Mouse (Mus musculus) olfactory bulb, adult 2 months (tissue): Measurements from ENCODE around the gene Prss46. TPM values are rescaled to one million over a fixed set of nuclear protein-coding genes. Genes with fewer than 3 reads are reported as not detected.

Experiments used
- H3K27ac ChIP-seq: fragments of 200-500 bp; 2 replicates; pipeline ENCODE4 v1.5.1; 2012; ENCODE audit warnings: low read depth, low read length; ENCODE audit not compliant: insufficient read depth
- H3K4me1 ChIP-seq: fragments of 200-500 bp; 2 replicates; pipeline ENCODE4 v1.6.1; 2012; ENCODE audit warnings: low read length; ENCODE audit not compliant: control insufficient read depth, insufficient read depth
- H3K4me3 ChIP-seq: fragments of 200-500 bp; 2 replicates; pipeline ENCODE4 v1.5.1; 2012; ENCODE audit warnings: mild to moderate bottlenecking, low read depth, low read length, moderate library complexity; ENCODE audit not compliant: insufficient read depth
- CTCF ChIP-seq: fragments of 200-500 bp; IDR thresholded peaks from 2 replicates; pipeline ENCODE4 v1.5.1; 2012; ENCODE audit warnings: low read depth, mild to moderate bottlenecking, low read length, moderate library complexity; ENCODE audit not compliant: insufficient read depth
- POLR2A ChIP-seq: fragments of 200-500 bp; IDR thresholded peaks from 2 replicates; pipeline ENCODE4 v1.6.1; 2012; ENCODE audit warnings: mild to moderate bottlenecking, low read depth, low read length, moderate library complexity; ENCODE audit not compliant: insufficient read depth
- WGBS: fragments of 180-500 bp; shearing (Covaris S2); methylation state at CpG from one replicate; pipeline ENCODE4 v1.1.7; 2018; 5-methylcytosine and 5-hydroxymethylcytosine counted together
- polyA plus RNA-seq: library from polyadenylated mRNA; stranded (reverse); fragments of >200 nt; gene quantifications from 2 replicates; pipeline ENCODE4 v1.2.4, GENCODE M21; 2012; ENCODE audit warnings: low replicate concordance; ENCODE audit not compliant: missing spikeins, insufficient read depth, insufficient read length

Gene Prss46
- polyA plus RNA-seq, 1 experiment: not detected

GRCm38 (mm10) chr9:110890026-110890783 is 45.9 kb downstream of the Prss46 start:
- Histone ChIP-seq H3K4me1 (0 out of 2 replicates have a peak, but pooled peaks cover 3% of the 10 kb centered on the region), H3K4me3 (no peak overlapping the region), H3K27ac (no peak overlapping the region)
- TF ChIP-seq POLR2A: no peak
- TF ChIP-seq CTCF: no peak
- WGBS: 22% methylated on average over 20 of the region's 21 CpGs

GRCm38 (mm10) chr9:110891077-110891828 is 46.9 kb downstream of the Prss46 start:
- TF ChIP-seq POLR2A (no peak), CTCF (no peak)

GRCm38 (mm10) chr9:110892552-110892951 is 48.2 kb downstream of the Prss46 start:
- H3K27ac ChIP-seq: no peak overlapping the region
- no peak overlapping the region for H3K4me3 ChIP-seq
- TF ChIP-seq CTCF: no peak
- TF ChIP-seq POLR2A: no peak
- peaks cover 10% of the 10 kb centered on the region for H3K4me1 ChIP-seq
- WGBS: 92% methylated on average over 3 of the region's 3 CpGs

More at GRCm38 (mm10) chr9:110891077-110891828, 46.9 kb downstream of the Prss46 start:
- WGBS: 86% methylated on average over 12 of the region's 12 CpGs
- Histone ChIP-seq H3K27ac (no peak overlapping the region), H3K4me3 (no peak overlapping the region), H3K4me1 (peaks cover 7% of the 10 kb centered on the region)

DNA sequence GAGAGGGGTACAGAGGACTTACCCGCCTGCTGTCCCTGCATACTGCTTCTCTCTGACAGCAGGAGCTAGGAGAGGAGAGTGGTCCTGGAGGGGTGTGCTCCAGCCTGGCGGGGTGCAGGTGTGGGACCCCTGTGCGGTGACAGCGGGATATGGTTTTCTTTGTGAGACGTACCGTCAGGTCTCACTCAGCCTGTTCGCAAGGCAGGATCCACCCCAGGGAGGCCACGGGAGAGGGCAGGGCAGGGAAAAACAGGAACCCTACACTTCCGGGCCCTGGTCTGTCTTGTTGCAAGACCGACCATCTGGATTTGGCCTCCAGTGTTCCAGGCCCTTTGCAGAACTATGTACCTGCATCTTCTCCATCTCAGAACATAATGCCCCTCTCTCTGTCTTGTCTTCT is 49.1 kb downstream of the Prss46 start:
- Histone ChIP-seq H3K4me3 (no peak overlapping the region), H3K4me1 (peaks cover 7% of the 10 kb centered on the region), H3K27ac (no peak overlapping the region)
- WGBS: 93% methylated on average over 10 of the region's 10 CpGs
- TF ChIP-seq CTCF (no peak), POLR2A (no peak)

DNA sequence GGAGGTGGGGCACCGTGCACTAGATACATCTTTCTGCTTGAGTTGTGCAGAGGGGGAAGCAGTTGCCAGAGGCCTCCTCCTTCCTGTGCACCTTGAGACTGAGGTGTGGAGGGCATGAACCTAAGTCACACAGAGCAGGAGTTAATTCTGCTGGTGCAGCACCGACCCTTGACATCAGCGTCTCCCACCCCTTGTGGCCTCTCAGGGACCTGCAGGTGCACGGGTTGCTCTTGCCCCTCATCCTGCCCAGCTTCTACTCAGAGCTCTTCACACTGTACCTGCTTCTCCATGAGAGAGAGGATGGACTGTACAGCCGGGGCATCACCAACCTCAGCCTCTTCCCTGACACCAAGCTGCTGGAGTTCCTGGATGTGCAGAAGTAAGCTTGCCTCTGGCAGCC is 51.2 kb downstream of the Prss46 start:
- TF ChIP-seq CTCF (no peak), POLR2A (no peak)
- Histone ChIP-seq H3K27ac (no peak overlapping the region), H3K4me1 (peaks cover 7% of the 10 kb centered on the region), H3K4me3 (no peak overlapping the region)
- 61% methylated on average over 5 of the region's 5 CpGs for WGBS

DNA sequence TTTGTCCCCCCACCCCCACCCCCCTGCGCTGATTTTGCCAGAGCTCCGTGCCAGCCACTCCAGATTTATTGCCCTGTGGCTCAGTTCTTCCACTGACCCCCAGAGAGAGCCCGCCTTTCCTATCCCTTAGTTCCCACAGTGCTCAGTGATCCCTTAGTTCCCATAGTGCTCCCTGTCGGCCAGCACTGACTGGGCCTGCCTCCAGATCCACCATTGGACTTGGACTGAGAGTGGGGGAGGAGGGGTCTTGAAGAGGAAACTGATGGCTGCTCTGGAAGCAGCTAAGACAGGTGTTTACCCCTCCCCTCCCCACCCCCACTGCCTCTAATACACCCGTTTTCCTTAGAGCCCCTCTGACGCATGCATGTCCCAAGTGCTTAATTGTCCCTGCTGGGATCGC is 51.7 kb downstream of the Prss46 start:
- WGBS: 35% methylated on average over 7 of the region's 7 CpGs
- peaks cover 7% of the 10 kb centered on the region for H3K4me1 ChIP-seq
- no peak overlapping the region for H3K4me3 ChIP-seq
- no peak overlapping the region for H3K27ac ChIP-seq
- TF ChIP-seq POLR2A (no peak), CTCF (no peak)

- Histone ChIP-seq H3K4me3 (no peak overlapping the region), H3K4me1 (peaks cover 7% of the 10 kb centered on the region), H3K27ac (no peak overlapping the region)
- WGBS: 26% methylated on average over 6 of the region's 6 CpGs
- TF ChIP-seq POLR2A: no peak
- TF ChIP-seq CTCF: no peak
These were observed 52.3 kb downstream of the Prss46 start for GRCm38 (mm10) chr9:110896595-110896994.

DNA sequence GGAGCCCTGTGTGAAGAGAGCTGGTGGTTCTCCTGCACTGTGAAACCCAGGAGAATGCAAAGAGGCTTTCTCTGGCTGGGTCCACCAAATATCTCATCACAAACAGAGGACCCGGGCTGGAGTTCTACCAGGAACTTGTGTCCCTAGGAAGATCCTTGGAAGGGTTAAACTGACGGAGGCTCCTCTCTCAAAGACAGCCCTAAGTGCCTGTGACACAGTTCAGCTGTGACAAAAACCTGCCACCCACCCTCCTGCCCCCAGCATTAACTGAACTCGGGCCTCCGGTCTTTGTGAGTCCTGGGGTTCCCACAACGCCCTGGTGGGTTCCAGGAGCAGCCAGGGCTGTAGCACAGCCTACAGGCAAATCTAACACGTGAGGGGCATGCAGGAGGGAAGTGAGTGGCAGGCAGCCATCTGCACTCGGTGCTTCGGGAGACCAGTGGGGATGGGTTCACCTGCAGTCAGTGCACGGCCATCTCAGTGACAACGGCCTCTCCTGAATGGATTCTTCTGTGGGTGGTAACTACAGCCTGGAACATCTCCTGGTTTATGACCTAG is 55.2 kb downstream of the Prss46 start:
- no peak overlapping the region for H3K4me3 ChIP-seq
- TF ChIP-seq POLR2A (no peak), CTCF (no peak)
- 67% methylated on average over 10 of the region's 10 CpGs for WGBS

DNA sequence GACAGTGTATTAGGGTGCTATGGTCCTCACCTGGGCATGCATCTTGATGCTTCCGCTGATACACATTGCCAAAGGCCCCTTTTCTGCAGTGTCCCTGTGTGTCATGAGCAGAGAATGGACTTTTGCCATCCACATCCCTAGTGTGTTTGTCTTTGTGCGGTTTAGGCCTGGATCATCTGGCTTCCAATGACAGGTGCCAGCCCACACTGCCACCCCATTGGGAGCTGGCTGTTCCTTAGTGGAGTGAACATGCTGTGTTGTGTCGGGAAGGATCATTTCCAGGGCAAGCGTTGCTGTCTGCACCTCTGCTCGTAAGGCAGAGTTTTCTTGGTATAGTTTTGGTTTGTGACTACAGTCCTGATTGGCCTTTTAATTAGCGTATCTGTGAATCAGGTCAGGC is 56.9 kb downstream of the Prss46 start:
- Histone ChIP-seq H3K27ac (no peak overlapping the region), H3K4me3 (no peak overlapping the region), H3K4me1 (peaks cover 4% of the 10 kb centered on the region)
- 85% methylated on average over 6 of the region's 6 CpGs for WGBS
- no peak for TF ChIP-seq CTCF
- TF ChIP-seq POLR2A: no peak

More for the DNA sequence above, 55.2 kb downstream of the Prss46 start:
- peaks cover 7% of the 10 kb centered on the region for H3K4me1 ChIP-seq
- no peak overlapping the region for H3K27ac ChIP-seq
